Mouse (Mus musculus) heart, embryonic 16.5 days (tissue): ENCODE measurements at regions not wholly inside any gene's neighbourhood (a gene's known extent, or its start where the extent isn't known, plus 50 kb on each side); places are given as distances from the start of the nearest gene placed in this dataset.
"Not testable (repeated sequence)": the region's sequence is repeated elsewhere in the genome, so short reads cannot be mapped to it uniquely, and the experiment has no call there.

Experiments
- ATAC-seq: fragments of 200-750 bp; cut with Nextera tagmentation; replicated peaks from 2 replicates; pipeline ENCODE4 v1.8.0; 2017; ENCODE audit warnings: moderate number of reproducible peaks; ENCODE audit not compliant: insufficient read depth, low FRiP score; ENCODE audit errors: extremely low read depth
- H3K27ac ChIP-seq: fragments of 300-500 bp; sonication (generic); 2 replicates; pipeline ENCODE4 v1.5.1; 2014; ENCODE audit warnings: mild to moderate bottlenecking, low read length, control low read depth, moderate library complexity
- H3K27me3 ChIP-seq: fragments of 300-500 bp; sonication (generic); 2 replicates; pipeline ENCODE4 v1.6.1; 2014; ENCODE audit warnings: low read length, mixed read lengths; ENCODE audit not compliant: control insufficient read depth, insufficient read depth
- H3K36me3 ChIP-seq: fragments of 300-500 bp; sonication (generic); 2 replicates; pipeline ENCODE4 v1.6.1; 2014; ENCODE audit not compliant: control insufficient read depth, insufficient read depth
- H3K4me1 ChIP-seq: fragments of 300-500 bp; sonication (generic); 2 replicates; pipeline ENCODE4 v1.6.1; 2014; ENCODE audit warnings: low read length, mixed read lengths; ENCODE audit not compliant: control insufficient read depth, insufficient read depth
- H3K4me2 ChIP-seq: fragments of 300-500 bp; sonication (generic); 2 replicates; pipeline ENCODE4 v1.6.1; 2014; ENCODE audit warnings: low read depth, mild to moderate bottlenecking, control low read depth, low read length
- H3K4me3 ChIP-seq: fragments of 300-500 bp; sonication (generic); 2 replicates; pipeline ENCODE4 v1.5.1; 2014; ENCODE audit warnings: mild to moderate bottlenecking, control low read depth, low read length
- H3K9ac ChIP-seq: fragments of 300-500 bp; sonication (generic); 2 replicates; pipeline ENCODE4 v1.6.1; 2014; ENCODE audit warnings: low read length, control low read depth
- H3K9me3 ChIP-seq: fragments of 300-500 bp; sonication (generic); replicated peaks from 2 replicates; pipeline ENCODE4 v1.6.1; 2016; ENCODE audit warnings: low read length; ENCODE audit not compliant: control insufficient read depth
- WGBS: fragments of 180-500 bp; shearing (Covaris S2); extraction: QIAGEN DNeasy Blood & Tissue Kit; methylation state at CpG from one replicate; pipeline ENCODE4 v1.1.7; 2014; 5-methylcytosine and 5-hydroxymethylcytosine counted together

DNA sequence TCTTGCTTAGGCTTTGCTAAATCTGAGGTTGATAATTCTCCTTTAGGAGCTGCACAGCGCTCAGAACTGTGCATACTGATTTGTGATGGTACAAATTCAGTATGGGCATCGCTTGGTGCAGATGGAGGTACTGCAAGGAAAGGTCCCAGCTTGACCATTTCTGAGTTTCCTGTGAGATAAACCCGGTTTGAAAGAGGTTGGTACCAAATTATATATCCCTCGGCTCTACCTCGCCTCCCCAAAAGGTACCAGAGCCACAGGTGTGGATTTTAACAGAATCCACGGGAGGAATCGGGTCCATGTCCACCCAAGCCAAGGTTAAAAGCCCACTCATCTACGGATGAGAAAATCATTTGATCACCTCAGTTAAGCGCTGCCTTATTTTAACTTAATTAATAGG is 172.5 kb upstream of the Zfp808 start:
- not testable (repeated sequence) for H3K4me3 ChIP-seq, H3K4me1 ChIP-seq, ATAC-seq, H3K9me3 ChIP-seq, H3K36me3 ChIP-seq, H3K27me3 ChIP-seq, H3K27ac ChIP-seq, H3K4me2 ChIP-seq, H3K9ac ChIP-seq
- WGBS: 80% methylated on average over 8 of the region's 9 CpGs

DNA sequence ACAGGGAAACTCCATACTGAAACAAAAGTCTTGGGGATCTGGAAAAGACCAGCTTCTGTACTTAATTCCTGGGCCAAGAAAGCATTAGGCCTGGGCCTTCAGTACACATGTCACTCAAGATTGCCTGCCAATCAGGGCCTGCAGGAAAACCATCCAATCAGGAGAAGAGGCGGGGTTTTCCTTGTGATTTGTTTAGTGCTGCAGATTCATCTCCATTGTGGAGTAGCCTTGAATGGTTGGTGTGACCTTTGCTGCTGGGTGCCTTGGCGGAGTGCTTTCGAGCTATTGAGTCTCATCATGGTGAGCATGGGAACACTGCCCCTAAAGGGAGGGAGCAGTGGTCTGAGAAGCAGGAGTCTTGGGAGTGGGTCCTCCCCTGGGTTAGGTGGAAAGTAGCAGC is 150.8 kb upstream of the Zfp808 start:
- H3K9me3 ChIP-seq, H3K27ac ChIP-seq, H3K4me1 ChIP-seq, H3K36me3 ChIP-seq, H3K27me3 ChIP-seq, ATAC-seq, H3K4me2 ChIP-seq, H3K4me3 ChIP-seq, H3K9ac ChIP-seq: not testable (repeated sequence)
- 87% methylated on average over 3 of the region's 3 CpGs for WGBS

DNA sequence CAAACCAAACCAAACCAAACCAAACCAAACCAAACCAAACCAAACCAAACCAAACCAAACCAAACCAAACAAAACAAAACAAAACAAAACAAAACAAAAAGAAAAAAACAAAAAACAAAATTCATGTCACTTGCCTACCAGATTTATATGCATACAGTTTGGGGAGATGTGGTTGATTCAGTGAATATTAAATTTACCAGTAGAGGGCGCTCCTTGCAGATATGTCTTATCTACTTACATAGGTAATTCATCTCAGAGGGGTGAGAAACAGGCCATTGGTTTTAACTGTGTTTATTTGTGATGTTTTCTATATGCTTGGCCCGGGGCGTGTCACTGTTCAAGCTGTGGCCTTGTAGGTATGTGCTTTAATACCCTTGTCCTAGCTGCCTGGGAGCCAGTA is 133.2 kb upstream of the Zfp808 start:
- H3K27ac ChIP-seq, H3K9ac ChIP-seq, H3K4me2 ChIP-seq, ATAC-seq, H3K4me1 ChIP-seq, H3K4me3 ChIP-seq, H3K27me3 ChIP-seq, H3K9me3 ChIP-seq, H3K36me3 ChIP-seq: not testable (repeated sequence)
- 61% methylated on average over 3 of the region's 3 CpGs for WGBS

DNA sequence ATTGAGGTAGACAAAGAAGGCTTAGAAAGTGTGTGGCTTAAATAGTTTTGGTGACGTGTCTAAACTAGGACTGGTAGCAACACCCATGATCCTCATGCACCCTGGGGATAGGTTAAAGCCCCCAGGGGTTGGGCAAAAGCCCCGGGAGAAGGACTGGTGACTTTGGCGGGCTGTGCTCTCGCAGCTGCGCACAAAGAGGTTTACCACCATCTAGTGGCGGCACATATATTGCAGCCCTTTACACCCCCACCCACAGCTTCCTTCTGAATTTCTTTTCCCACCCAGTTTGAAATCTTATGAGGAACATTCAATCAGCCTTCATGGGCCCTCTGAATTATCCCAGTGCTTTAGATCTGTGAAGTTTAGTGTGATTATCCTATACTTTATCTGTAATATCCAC is 130.9 kb upstream of the Zfp808 start:
- not testable (repeated sequence) for H3K27ac ChIP-seq, H3K36me3 ChIP-seq, ATAC-seq, H3K4me1 ChIP-seq, H3K9me3 ChIP-seq, H3K27me3 ChIP-seq
- Histone ChIP-seq H3K9ac (0 out of 2 replicates have a peak overlapping the region, but pooled peaks have one; percentile 21), H3K4me2 (peak overlapping the region; percentile 50), H3K4me3 (peak overlapping the region; percentile 33)
- WGBS: 2% methylated on average over 6 of the region's 6 CpGs

DNA sequence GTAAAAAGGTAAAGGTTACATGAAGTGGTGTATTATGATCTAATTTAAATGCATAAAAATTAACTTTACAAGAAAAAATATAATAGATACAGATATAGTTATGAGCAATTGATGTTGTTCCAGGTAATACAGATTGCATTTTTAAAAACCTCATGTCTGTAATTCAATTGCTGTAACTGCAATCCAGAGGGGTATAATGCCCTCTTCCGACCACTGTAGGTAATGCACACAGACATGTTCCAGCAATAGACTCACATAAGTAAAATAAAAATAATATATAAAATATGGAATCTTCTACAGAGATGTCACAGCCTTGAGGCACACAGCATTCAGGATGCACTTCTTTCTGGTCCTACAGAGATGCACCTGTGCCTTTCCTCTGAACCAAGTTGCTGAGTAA is 122.4 kb upstream of the Zfp808 start:
- not testable (repeated sequence) for H3K27ac ChIP-seq, H3K9ac ChIP-seq, H3K4me2 ChIP-seq, H3K4me3 ChIP-seq, ATAC-seq, H3K9me3 ChIP-seq, H3K4me1 ChIP-seq, H3K36me3 ChIP-seq, H3K27me3 ChIP-seq
- 56% methylated on average over 1 of the region's 1 CpGs for WGBS

DNA sequence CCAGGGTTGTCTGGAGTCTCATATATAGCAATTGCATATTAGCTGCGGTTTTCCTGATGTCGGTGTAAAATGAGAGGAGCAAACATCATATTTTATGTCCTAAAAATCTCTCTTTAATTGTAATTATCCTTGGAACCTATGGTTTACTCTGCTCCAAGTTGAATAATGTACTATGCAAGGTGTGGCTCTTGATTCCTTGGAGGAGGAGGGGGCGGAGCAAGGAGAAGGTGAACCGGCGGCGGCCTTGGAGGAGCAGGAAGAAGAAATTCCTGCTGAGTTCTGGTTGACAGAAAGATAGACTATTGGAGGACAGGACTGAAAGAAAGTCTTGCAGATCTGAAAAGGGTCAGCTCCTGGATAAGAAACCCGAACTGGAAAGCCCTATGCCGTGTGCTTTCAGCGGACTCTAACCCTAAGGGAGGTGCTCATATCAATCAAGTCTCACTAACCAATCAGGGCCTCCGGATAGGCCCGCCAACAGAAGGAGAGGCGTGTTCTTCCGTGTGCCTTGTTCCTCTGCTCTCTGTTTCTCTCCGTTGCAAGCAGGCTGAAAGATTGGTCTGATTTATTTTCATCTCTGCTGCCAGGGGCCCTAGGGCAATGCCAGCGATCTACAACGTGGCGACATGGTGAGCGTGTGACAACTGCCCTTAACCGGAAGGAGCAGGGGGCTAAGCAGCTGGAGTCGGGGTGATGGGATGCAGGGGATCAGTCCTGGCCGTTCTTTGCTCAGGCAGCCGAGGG is 114.1 kb upstream of the Zfp808 start:
- peak overlapping the region; percentile 68 for H3K4me3 ChIP-seq
- H3K9ac ChIP-seq: peak overlapping the region; percentile 73
- H3K4me2 ChIP-seq: peak overlapping the region; percentile 62
- H3K9me3 ChIP-seq, H3K27me3 ChIP-seq, H3K36me3 ChIP-seq, H3K4me1 ChIP-seq: not testable (repeated sequence)
- WGBS: 1% methylated on average over 22 of the region's 22 CpGs
- peak overlapping the region; percentile 60 for H3K27ac ChIP-seq
- peak; percentile 63; the same call in 1 of the 2 replicates for ATAC-seq

DNA sequence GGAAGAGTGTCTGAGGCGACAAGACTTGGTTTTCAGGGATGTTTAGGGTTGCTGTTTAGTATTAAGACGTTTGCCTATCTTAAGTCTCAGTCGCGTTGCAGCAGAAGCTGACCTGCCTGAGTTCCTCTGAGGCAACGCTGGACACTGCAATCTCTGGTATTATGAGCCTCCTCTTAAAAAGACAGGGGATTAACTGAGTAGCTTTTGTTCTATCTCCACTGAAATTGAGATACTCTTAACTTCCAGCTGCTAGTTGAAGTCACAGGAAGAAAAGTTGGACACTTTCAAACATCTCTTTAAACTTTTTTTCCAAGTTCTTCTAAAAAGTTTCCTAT is 113.6 kb upstream of the Zfp808 start:
- WGBS: 0% methylated on average over 5 of the region's 5 CpGs
- not testable (repeated sequence) for ATAC-seq

DNA sequence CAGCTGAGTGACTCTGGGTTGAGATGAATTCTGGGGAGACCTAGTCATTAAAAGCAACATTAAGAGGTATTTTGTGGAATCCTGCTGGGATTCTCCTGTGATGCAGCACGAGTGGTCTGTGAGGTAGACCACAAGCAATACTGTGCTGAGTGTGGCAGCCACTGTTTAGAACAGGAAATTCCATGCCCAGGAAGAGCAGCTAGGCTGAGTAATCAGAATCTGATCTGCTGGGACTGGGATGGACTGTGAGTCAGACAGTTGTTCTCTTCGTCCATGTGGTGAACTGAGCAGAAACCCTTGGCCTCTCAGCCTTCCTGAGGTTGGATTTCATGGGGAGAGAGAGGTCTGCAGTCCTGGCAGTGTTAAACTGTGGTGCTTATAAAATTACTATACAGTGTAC is 92.0 kb upstream of the Zfp808 start:
- 75% methylated on average over 2 of the region's 2 CpGs for WGBS
- not testable (repeated sequence) for H3K36me3 ChIP-seq, H3K4me2 ChIP-seq, H3K4me3 ChIP-seq, H3K9ac ChIP-seq, H3K4me1 ChIP-seq, ATAC-seq, H3K27ac ChIP-seq, H3K9me3 ChIP-seq, H3K27me3 ChIP-seq

More for the DNA sequence above, 113.6 kb upstream of the Zfp808 start:
- not testable (repeated sequence) for H3K9me3 ChIP-seq, H3K36me3 ChIP-seq, H3K27me3 ChIP-seq, H3K4me1 ChIP-seq
- Histone ChIP-seq H3K4me3 (peak overlapping the region; percentile 68), H3K9ac (peak overlapping the region; percentile 73), H3K4me2 (peak overlapping the region; percentile 62), H3K27ac (peak overlapping the region; percentile 60)

DNA sequence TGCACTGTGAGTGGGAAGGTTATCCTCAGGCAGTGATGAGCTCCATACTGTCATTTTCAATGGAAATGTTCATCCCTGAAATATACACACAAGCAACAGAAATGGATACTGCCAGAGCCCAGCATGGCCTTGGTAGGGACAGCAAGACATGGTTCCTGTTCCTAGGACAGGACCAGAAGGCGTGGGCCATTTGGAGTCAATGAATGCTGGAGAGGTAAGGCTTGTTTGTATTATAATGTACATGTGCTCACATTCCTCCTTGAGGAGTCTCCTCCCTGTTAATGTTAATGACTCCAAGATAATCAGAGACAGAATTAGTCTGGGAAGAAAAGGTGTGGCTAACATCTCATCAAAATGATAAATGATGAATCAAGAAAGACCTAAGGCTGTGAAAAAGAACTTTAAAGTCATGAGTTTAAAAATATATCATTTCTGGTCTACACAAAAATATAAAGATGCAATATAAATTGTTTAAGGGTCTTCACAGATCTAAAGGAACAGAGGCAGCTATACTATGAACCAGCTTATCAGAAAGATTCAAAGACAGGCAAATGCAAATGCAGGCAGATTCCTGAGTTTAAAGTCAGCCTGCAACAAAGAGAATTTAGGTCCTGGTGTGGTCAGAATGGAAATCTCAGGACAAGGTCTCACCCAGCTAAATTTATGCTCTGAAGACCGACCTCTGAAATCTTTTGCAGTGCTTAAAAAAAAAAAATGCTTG is 51.6 kb upstream of the Zfp808 start:
- not testable (repeated sequence) for H3K4me2 ChIP-seq, H3K9ac ChIP-seq, H3K4me3 ChIP-seq, H3K27ac ChIP-seq, ATAC-seq, H3K36me3 ChIP-seq, H3K9me3 ChIP-seq, H3K4me1 ChIP-seq, H3K27me3 ChIP-seq
- WGBS: 38% methylated on average over 2 of the region's 2 CpGs
